Mouse (Mus musculus): ENCODE data around the gene Gtpbp1.

- no peak for TF ChIP-seq GATA1 (IDR thresholded peaks at IDR 0.05; ENCODE audit: low read length)
- TF ChIP-seq TAL1 (IDR thresholded peaks at IDR 0.05; ENCODE audit: low read length), result no peak
Observed at GRCm38 (mm10) chr15:79763001-79763400, 72.4 kb downstream of the Gtpbp1 start.

Measured in erythroblast, embryonic 14.5 days (primary cell).